Mouse (Mus musculus): Measurements from ENCODE around the gene Arl15.
A peak's percentile ranks its signal among the peaks of the same experiment; 100 is the strongest.
"Not testable (repeated sequence)": the region's sequence is repeated elsewhere in the genome, so short reads cannot be mapped to it uniquely, and the experiment has no call there.

Arl15 gene

DNA sequence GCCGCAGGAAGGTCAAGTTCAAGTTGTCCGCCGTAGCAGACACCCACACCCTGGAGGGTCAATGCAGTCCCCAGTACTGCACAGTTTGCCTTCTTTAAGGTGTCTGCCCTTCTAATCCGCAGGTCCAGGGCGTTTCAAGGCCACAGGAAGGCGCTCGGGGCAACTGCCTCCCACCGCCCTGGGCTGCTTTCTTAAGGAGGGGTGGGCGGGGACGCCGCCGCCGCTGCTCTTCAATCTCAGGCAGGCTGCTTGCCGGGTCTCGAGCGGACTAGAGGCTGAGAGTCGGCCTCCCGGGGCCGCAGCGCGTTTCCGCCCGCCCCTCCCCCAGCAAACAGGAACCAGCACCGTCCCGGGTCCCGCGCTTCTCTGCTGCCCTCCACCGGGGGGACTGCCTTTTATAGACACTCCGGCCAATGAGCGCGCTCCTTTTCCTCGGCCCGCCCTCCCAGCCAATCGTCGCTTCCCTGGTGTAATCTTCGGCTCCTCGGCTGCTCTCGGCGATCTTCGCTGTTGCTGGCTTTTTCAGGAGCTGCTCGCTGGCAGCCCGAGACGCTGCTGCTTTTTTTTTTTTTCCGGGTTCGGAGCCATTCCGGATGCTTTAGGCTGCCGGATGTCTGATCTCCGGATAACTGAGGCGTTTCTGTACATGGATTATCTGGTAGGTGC is at the start of gene Arl15:
Arl15 (plus strand) TSS at position 467 of the 666 bp plus-strand sequence.
- DNase-seq = peak; percentile 99

DNA sequence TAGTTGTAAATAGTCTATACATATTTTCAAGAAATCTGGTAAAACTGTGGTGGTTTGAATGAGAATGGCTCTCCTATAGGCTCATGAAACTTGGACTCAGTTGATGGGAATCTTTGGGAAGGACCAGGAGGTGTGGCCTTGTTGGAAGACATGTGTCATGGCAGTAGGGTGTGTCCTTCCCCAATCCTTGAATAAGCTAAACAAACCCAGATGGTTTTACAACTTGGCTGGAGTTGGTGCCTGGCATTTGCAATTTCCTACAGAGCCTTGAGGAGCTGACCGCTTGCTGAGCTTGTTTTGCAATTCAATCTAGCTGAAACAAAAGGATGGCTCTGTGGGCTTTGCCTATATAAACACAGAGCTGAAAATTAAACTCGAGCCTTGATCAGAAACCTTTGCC is 49.0 kb upstream of the Arl15 start:
- DNase-seq = no peak

DNA sequence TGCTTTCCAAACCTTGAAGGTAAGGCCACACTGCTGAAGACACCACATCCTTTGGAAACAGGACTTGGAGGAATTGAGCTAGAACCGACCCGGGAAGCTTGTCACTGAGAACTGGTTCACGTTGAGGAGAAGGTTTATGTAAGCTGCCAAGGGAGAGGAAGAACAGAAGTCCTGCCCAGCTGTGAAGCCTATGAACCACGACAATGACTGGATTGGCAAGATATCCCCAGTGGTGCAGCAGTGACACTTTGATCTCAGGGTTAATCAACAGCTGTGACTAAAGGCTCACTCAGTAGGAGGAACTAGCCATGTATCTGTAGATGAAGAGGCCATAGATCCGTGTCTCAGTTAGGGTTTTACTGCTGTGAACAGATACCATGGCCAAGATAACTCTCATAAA is 43.5 kb upstream of the Arl15 start:
- no peak for DNase-seq

DNA sequence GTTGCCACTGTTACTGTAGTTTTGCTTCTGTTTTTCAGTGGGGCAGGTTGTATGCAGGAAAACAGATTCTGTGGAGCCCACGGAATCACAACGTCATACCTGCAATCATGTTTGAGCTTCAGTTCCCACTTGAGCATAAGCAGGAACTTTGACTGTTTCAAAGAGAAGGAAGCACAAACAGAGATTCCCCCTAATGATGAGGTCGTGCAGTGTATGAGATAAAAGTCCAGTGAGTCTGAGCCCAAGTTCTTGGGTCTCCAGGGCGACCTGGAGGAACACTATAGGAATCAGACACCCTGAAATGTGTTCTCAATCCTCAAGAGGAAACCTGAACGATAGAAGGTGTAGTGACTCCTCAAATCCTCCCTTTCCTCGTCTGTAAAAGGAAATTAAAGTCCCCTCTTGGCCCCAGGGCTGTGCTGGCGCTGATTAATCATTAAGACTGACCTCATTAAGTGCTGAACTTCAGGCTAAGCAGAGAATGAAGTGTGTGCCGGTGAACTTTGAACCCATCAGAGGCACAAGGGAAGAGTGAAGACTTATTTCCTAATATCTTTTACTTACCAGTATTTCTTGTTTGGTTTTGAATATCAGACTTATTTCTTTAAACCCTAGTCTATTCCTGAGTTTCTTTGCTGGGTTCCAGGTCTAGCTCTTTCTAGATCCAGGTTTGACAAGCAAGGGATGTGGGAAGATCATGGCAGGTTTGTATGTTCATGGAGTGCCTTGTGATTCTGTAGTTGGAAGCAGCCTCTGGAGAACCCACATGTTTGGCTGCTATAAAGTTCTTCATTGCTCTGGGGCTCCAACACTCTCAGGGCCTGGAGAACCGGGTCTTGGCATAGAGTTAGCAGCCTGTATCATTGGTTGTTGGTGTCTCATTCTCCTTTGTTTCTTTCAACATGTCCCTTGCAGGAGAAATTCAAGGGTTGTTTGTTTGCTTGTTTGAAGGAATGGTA is 39.3 kb upstream of the Arl15 start:
- DNase-seq = no peak

DNA sequence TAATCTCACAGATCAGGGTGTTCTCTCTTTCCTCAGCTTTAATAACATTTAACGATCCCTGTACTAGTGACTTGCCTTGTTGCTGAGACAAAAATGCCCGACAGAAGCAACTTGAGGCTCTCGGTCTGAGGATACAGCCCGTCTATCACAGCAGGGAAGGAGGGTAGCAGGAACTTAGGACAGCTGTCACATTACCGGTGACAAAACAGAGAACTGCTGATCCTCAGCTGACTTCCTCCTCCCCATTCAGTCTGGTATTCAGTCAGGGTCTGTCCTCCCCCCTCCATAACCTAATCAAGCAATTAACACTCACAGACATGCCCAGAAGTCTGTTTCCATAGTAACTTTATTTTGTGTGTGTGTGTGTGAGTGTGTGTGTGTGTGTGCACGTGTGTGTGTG is 38.5 kb upstream of the Arl15 start:
- DNase-seq = no peak

DNA sequence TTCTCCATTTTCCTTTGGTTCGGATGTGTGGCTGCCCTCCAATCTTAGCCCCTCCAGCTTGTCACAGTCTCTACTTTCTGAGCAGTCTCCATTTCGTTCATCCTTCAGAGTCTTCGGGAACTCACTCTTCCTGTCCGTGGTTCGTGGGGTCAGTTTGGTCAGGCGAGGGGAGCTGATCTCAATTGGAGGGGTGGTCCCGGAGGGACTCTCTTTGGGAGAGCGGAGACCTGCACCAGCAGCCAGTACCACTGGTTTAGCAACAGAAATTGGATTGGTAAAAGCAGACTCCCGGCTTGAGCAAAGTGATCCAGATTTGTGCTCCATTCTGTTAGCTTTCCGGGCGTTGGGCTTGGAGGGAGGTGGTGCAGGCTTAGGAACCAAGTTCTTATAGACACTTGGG is 32.6 kb upstream of the Arl15 start:
- no peak for DNase-seq

DNA sequence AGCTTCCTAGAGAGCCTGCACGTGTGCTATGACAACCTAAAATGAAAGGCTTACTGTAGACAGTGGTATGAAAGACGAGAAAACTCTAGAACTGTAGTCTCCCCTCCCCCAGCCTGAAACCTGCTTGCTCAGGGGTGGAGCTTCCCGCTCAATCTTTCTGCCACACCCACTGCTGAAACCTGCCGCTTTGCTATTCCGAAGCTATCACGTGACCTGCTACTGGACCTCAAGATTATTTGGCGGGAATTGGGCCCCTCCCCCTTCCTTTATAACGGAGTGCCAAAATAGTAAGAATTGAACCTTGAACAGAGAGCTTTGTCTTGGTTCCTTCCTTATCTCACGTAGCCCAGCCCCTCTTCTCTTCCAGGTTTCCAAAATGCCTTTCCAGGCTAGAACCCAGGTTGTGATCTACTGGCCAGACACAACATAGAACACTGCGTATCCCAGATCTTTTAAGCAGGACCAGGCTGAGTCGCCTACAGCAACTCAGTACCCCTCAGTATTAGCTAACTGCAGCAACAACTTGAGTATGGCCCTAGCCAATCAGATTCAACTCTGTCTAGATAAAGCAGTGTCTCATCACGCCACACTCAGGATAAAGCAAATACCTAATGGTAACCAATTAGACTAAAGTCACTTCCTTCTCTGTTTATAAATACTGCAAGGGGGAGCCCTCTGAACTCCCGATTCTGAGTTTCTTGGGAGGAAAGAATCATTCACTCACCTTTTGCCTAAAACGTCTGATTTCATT is 31.4 kb upstream of the Arl15 start:
- DNase-seq = no peak

DNA sequence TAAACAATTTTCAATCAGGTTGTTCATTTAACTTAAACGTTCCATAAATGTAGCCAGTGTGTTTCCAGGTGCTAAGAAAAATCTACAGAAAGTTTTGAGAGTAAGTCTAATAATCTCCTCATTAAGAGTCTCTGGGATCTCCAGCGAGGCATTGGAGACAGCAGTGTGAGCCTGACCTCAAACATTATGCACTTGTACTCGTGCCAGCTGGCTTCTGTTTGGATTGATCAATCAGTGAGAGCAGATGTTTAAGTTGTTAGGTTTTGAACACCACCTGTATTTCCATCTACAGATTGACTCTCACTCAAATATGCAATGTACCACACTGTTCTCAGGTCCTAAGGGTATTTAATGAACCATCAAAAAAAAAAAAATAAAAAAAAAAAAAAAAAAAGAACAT is 28.9 kb upstream of the Arl15 start:
- DNase-seq = no peak

DNA sequence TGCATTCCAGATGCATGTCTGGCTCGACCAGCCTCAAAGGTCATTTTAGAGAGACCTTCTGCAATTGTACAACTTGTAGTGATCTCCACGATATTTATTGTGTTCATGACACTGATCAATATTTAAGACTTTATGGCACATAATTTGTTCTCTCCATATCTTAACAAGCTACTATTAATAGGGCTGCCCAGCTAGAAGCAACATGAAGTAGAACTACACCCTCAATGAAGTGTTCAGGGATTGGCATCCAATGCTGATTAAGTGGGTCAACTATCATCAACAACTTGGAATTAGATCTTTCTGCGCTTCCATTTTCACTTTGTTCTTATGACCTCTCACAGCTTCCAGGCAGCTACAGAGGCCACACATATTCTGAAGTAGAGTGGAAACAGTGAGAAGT is 24.5 kb upstream of the Arl15 start:
- DNase-seq = no peak

DNA sequence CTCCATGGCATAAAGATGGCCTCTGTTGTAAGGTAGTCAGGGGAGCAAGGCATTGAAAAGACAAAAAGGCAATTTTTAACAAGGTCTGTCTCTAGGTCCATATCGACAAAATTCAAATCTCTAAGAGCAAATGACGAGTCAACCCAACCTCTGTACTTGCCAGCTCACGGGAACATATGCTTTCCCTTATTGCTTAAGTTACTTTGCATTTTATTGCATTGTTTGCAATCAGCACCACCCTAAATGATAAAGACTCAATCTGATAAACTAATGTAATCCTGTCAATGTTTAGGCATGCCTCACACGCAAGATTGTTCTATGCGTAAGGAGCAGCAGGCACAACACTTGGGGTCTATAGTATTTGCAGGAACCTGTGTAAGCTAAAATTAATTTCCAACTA is 24.0 kb upstream of the Arl15 start:
- DNase-seq = no peak

DNA sequence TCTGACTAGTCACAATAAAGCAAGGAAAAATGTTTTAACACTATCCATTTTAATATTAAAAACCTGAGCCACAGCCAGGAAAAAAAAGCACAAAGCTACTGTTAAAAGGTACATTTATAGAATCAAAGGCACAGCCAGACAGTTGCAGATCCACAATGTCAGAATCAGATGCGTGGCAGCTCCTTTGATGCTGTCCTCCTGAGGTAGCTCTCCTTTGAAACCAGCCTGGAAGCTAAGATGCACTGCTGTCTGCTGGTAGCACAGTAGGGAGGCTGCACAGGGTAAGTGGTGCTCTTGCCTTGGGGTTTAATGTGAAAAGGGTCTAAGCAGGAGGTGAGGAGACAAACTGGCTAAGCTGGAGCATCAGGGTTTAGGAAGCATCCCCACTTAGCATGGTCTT is 23.0 kb upstream of the Arl15 start:
- DNase-seq = no peak

DNA sequence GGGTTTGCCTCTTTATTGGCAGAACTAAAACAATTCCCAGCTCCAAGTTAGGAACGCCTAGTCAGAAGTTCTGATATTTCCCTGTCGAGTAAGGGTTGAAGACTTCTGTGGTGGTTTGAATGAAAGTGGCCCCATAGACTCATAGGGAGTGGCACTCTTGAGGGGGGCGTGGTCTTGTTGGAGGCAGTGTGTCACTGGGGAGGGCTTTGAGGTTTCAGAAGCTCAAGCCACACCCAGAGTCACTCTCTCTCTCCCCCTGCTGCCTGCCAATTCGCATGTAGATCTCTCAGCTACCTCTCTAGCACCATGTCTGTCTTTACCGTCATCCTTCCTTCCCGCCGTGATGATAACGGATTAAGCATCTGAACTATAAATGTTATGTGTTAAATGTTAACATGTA is 19.5 kb upstream of the Arl15 start:
- DNase-seq = no peak

DNA sequence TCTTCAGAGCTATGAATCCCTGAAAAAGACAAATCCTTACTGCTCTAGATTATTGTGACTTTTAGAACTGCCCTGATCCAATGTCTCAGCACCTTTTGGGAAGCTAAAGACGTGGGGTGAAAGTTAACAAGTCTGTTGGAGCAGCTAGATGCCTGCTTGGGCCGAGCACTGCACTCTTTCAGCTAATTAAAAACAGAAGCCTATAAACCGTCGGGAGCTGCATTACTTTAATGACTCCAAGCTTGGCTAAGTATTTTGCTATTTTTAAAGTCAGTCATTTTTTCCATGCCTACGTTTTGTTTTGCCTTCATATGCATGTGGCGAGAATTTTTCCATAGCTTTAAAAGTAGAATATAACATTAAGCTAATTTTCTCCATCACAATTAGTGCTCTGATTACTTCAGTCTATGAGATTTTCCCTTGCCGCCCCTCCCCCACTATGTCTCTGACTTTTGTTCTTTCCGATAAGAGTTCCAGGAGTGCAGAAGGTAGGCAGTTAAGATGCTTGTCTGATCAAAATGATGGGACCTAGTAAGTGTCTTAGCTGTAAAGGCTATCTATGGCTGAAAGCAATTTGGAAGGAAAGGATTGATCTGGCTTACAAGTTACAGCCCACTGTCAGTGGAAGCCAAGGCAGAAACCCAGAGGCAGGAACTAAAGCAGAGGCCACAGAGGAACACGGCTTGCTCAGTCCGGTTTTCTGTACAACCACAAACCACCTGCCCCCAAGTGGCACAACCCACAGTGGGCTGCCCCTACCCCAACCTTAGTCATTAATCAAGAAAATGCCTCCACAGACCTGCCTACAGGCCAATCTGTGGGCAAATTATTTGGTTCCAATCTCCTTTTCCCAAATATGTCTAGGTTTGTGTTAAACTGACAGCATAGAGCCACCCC is 18.8 kb upstream of the Arl15 start:
- no peak for DNase-seq

DNA sequence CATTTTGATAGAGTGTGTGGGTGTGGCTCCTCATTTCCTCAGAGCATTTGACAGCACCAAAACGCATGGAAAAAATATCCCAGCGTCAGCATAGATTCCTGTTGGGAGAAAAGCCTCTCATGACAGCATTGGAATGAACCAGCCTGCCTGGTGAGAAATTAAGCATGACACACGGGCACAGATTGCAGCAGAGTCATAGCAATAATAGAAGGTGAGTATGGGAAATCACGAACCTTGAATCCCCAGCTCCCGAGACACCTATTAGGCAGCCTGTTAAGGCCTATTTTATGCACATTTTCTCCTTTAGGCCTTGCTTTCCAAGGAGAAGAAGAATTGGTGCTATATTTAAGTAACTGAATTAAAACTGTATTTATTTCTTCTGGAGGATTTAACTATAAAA is 8.5 kb upstream of the Arl15 start:
- DNase-seq = no peak

DNA sequence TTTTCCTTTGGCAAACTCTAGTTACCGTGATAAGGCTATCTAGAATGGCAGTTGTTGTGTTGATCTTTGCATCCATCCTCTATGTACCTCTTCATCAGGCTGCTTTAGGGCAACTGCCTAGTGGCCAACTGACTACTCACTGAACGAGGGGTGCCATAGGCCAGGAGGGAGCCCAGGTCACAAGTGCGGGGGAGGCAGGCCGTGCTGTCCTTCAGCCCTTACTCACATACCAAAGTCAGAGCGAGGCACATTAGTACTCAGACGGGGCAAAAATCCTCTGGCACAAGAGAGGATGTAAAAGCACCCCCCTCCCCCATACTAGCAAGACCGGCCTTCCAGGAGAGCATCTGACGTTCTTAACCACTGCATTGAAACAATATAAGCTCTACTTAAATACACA is 7.2 kb upstream of the Arl15 start:
- no peak for DNase-seq

DNA sequence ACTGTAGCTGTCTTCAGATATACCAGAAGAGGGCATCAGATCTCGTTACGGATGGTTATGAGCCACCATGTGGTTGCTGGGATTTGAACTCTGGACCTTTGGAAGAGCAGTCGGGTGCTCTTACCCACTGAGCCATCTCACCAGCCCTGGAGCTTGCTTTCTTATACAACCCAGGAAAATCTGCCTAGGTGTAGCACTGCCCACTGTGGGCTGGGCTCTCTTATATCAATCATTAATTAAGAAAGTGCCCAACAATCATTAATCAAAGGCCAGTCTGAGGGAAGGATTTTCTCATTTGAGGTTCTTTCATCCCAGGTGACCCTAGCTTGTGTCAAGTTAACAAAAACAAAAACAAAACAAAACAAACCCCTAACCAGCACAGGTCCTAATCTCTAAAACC is 4.3 kb upstream of the Arl15 start:
- DNase-seq = not testable (repeated sequence)

DNA sequence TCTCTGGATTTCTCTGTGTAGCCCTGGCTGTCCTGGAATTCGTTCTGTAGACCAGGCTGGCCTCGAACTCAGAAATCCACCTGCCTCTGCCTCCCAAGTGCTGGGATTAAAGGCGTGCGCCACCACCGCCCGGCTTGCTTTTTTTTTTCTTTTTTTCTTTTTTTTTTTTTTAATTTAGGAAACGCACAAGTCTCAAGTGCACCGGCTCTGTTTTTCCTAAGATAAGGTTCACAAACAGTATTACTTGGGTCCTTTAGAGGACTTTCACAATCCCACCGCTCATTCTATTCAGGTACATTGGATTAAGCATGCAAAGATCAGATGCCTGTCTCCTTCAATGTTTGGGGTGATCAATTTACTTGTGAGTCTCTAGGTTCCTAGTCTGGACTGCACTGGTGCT is 668 bp upstream of the Arl15 start:
- DNase-seq = no peak

DNA sequence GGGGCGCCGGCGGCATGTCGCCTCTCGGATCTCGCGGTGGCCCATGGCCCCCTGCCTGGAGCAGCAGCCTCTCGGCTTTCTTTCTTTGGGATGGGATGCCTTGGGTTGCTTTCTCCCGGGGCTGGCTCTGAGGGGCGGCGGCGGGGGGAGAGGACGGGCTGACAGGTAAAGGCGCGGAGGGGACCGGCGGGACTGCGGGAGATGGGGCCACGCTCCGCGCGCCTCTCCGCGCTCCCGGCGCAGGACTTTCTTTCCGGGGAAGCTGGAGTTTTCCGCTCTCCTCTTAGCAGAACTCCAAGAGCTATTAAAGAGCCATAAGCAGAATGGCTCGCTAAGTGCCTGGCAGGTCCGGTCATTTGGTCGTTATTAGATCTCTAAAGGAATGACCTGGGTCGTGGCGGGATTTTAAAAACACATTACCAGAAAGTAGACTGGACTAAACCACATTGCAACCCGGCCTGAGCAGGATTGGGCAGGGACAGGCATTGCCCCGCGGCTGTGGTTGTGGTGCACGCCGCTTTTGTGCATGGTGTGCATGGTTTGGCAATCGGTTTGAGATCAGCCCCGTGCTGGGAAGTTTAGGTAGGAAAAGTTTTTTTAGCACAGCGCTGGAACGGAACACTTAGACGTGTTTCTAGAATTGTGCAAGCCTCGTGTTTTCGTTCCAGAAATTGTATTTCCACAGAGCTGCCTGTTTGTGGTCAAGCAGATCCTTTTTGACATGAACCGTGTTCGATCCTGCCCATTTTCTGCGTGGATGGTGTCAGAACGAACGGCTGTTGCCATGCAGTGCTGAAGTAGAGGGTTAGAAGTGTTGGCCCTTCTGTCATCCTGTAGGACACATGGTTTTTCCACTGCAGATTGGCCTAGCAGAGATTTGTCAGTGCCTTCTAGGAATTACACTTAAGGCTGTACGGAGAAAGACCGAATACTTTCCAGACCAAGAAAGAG is 675 bp downstream of the Arl15 start:
- DNase-seq = peak; percentile 48

DNA sequence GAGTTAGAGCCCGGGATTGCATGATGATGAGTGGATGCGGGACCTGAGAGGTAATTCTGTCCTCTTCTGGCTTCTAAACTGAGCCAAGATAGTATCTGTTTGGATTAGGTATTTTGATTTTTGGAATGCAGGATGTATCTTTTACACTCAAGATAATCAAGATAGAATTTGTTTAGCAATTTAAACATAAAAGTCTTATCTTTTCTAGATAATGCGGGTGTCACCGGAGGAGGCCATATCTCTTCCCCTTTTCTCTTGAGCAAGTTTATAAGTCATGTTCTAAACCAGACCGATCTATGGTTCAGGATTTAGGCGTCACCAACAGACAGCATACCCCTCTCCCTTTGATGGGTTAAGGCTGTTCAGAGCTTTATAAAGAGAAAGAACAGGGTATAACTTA is 3.1 kb downstream of the Arl15 start:
- no peak for DNase-seq

DNA sequence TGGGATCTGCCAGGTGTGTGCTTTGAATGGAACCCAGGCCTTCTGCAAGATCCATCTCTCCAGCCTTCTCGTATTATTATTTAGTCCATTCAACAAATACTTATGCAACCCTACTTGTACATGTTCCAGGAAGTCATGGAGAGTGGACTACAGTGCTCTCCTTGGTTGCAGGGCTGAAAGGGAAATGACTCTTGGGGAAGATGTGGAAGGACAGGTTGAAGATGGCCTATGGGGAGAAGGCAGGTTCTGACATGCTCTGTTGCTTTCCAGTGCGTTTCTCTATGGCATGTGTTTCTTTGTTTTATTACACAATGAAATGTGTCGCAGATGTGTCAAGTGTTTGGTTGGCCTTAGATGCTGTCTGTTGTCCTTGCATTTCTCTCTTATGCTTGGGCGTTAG is 5.1 kb downstream of the Arl15 start:
- DNase-seq = no peak

DNA sequence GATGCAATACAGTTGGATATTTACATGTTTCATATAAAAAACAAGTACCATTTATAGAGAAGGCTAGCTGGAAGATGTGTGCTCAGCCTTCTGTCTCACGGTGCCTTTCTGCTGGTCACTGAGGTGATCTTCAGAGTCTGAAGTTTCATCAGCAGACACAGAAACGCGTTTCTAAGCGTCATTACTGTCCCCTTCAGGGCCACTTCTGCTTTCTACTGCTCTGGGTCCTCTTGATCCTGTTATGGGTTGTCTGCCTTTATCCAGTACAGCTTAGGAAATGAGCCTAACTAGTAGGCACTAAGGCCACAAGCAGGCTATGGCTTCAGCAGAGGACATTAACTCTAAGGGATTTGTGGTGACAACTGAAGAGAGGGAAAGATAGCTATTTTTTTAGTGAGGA is 5.9 kb downstream of the Arl15 start:
- DNase-seq = no peak
